Mouse (Mus musculus): ENCODE measurements around the gene St8sia1. TPM values are rescaled to one million over a fixed set of nuclear protein-coding genes. Genes with fewer than 3 reads are reported as not detected.
"Not testable (repeated sequence)": the region's sequence is repeated elsewhere in the genome, so short reads cannot be mapped to it uniquely, and the experiment has no call there.

Gene St8sia1
- polyA plus RNA-seq, 1 experiment from 2014 or later, result 3.4 TPM

- H3K27ac ChIP-seq, result peak overlapping the region; percentile 47
- no peak overlapping the region for H3K4me3 ChIP-seq
- peak; percentile 55 for DNase-seq (ENCODE audit: low spot score)
- H3K4me1 ChIP-seq, result peaks cover 42% of the 10 kb centered on the region
- H3K36me3 ChIP-seq, result no peaks in the 10 kb centered on the region
- no peaks in the 10 kb centered on the region for H3K9me3 ChIP-seq
- WGBS, result 43% methylated on average over 7 of the region's 7 CpGs
- no peaks in the 10 kb centered on the region; the same call in 1 of the 2 replicates for H3K27me3 ChIP-seq (ENCODE audit: insufficient read depth, poor library complexity, severe bottlenecking)
These were observed 27.3 kb upstream of the St8sia1 start for GRCm38 (mm10) chr6:142991391-142992059.

- WGBS, result 78% methylated on average over 9 of the region's 9 CpGs
- Histone ChIP-seq H3K27ac (no peak overlapping the region), H3K36me3 (no peaks in the 10 kb centered on the region), H3K9me3 (no peaks in the 10 kb centered on the region), H3K4me3 (no peak overlapping the region), H3K4me1 (peaks cover 39% of the 10 kb centered on the region), H3K27me3 (ENCODE audit: insufficient read depth, poor library complexity, severe bottlenecking) (no peaks in the 10 kb centered on the region; the same call in 1 of the 2 replicates)
- DNase-seq (ENCODE audit: low spot score), result peak; percentile 66
These were observed 26.3 kb upstream of the St8sia1 start for GRCm38 (mm10) chr6:142990516-142990915.

- Histone ChIP-seq H3K27ac (no peak overlapping the region), H3K4me1 (peaks cover 34% of the 10 kb centered on the region), H3K27me3 (ENCODE audit: insufficient read depth, poor library complexity, severe bottlenecking) (no peaks in the 10 kb centered on the region; the same call in 1 of the 2 replicates), H3K4me3 (no peak overlapping the region), H3K36me3 (no peaks in the 10 kb centered on the region), H3K9me3 (no peaks in the 10 kb centered on the region)
- peak; percentile 75 for DNase-seq (ENCODE audit: low spot score)
- WGBS, result 72% methylated on average over 13 of the region's 13 CpGs
These were observed 25.2 kb upstream of the St8sia1 start for GRCm38 (mm10) chr6:142989495-142989894.

- peaks cover 28% of the 10 kb centered on the region for H3K4me1 ChIP-seq
- no peaks in the 10 kb centered on the region for H3K9me3 ChIP-seq
- WGBS, result 30% methylated on average over 10 of the region's 10 CpGs
- peak; percentile 80 for DNase-seq (ENCODE audit: low spot score)
- no peaks in the 10 kb centered on the region for H3K36me3 ChIP-seq
- H3K27ac ChIP-seq, result no peak overlapping the region
- no peak overlapping the region for H3K4me3 ChIP-seq
- H3K27me3 ChIP-seq (ENCODE audit: insufficient read depth, poor library complexity, severe bottlenecking), result no peaks in the 10 kb centered on the region; the same call in 1 of the 2 replicates
These were observed 24.5 kb upstream of the St8sia1 start for GRCm38 (mm10) chr6:142988753-142989152.

GRCm38 (mm10) chr6:142988231-142988630 is 24.0 kb upstream of the St8sia1 start:
- H3K9me3 ChIP-seq, result no peaks in the 10 kb centered on the region
- H3K36me3 ChIP-seq, result no peaks in the 10 kb centered on the region
- H3K4me1 ChIP-seq, result peaks cover 23% of the 10 kb centered on the region
- no peaks in the 10 kb centered on the region; the same call in 1 of the 2 replicates for H3K27me3 ChIP-seq (ENCODE audit: insufficient read depth, poor library complexity, severe bottlenecking)
- H3K4me3 ChIP-seq, result no peak overlapping the region
- H3K27ac ChIP-seq, result no peak overlapping the region
- peak; percentile 68 for DNase-seq (ENCODE audit: low spot score)
- 63% methylated on average over 6 of the region's 6 CpGs for WGBS

- Histone ChIP-seq H3K4me1 (peaks cover 19% of the 10 kb centered on the region), H3K4me3 (no peak overlapping the region), H3K27ac (no peak overlapping the region), H3K36me3 (no peaks in the 10 kb centered on the region), H3K9me3 (no peaks in the 10 kb centered on the region), H3K27me3 (ENCODE audit: insufficient read depth, poor library complexity, severe bottlenecking) (no peaks in the 10 kb centered on the region)
- WGBS, result 71% methylated on average over 6 of the region's 6 CpGs
- peak; percentile 51 for DNase-seq (ENCODE audit: low spot score)
These were observed 23.4 kb upstream of the St8sia1 start for GRCm38 (mm10) chr6:142987616-142988015.

- H3K4me3 ChIP-seq; H3K36me3 ChIP-seq; H3K27me3 ChIP-seq (ENCODE audit: insufficient read depth, poor library complexity, severe bottlenecking); H3K9me3 ChIP-seq; H3K27ac ChIP-seq: not testable (repeated sequence)
- DNase-seq (ENCODE audit: low spot score), result peak; percentile 17
- WGBS, result 86% methylated on average over 9 of the region's 9 CpGs
- H3K4me1 ChIP-seq, result peaks cover 11% of the 10 kb centered on the region
These were observed 22.5 kb upstream of the St8sia1 start for GRCm38 (mm10) chr6:142986706-142987105.

GRCm38 (mm10) chr6:142985561-142986238 is 21.4 kb upstream of the St8sia1 start:
- 91% methylated on average over 9 of the region's 9 CpGs for WGBS

GRCm38 (mm10) chr6:142979665-142980660 is 15.7 kb upstream of the St8sia1 start:
- 27% methylated on average over 6 of the region's 6 CpGs for WGBS
- H3K4me3 ChIP-seq, result peak overlapping the region; percentile 25; the same call in 1 of the 2 replicates
- no peaks in the 10 kb centered on the region for H3K27me3 ChIP-seq (ENCODE audit: insufficient read depth, poor library complexity, severe bottlenecking)
- H3K9me3 ChIP-seq, result no peaks in the 10 kb centered on the region
- H3K4me1 ChIP-seq, result peaks cover 17% of the 10 kb centered on the region
- H3K36me3 ChIP-seq, result no peaks in the 10 kb centered on the region
- DNase-seq (ENCODE audit: low spot score), result peak; percentile 75
- H3K27ac ChIP-seq, result peak overlapping the region; percentile 87

More at GRCm38 (mm10) chr6:142985561-142986238, 21.4 kb upstream of the St8sia1 start:
- H3K9me3 ChIP-seq; H3K4me1 ChIP-seq; H3K27ac ChIP-seq; H3K4me3 ChIP-seq; H3K36me3 ChIP-seq; H3K27me3 ChIP-seq (ENCODE audit: insufficient read depth, poor library complexity, severe bottlenecking): not testable (repeated sequence)
- DNase-seq (ENCODE audit: low spot score), result peak; percentile 58

GRCm38 (mm10) chr6:142977221-142977620 is 13.0 kb upstream of the St8sia1 start:
- Histone ChIP-seq H3K36me3 (no peaks in the 10 kb centered on the region), H3K4me1 (peaks cover 17% of the 10 kb centered on the region), H3K4me3 (no peak overlapping the region), H3K9me3 (no peaks in the 10 kb centered on the region), H3K27ac (no peak overlapping the region), H3K27me3 (ENCODE audit: insufficient read depth, poor library complexity, severe bottlenecking) (no peaks in the 10 kb centered on the region)
- DNase-seq (ENCODE audit: low spot score), result peak; percentile 19
- 47% methylated on average over 1 of the region's 1 CpGs for WGBS

- Histone ChIP-seq H3K4me1 (no peaks in the 10 kb centered on the region), H3K4me3 (no peak overlapping the region), H3K27me3 (ENCODE audit: insufficient read depth, poor library complexity, severe bottlenecking) (no peaks in the 10 kb centered on the region), H3K36me3 (no peaks in the 10 kb centered on the region), H3K9me3 (no peaks in the 10 kb centered on the region), H3K27ac (no peak overlapping the region)
- DNase-seq (ENCODE audit: low spot score), result peak; percentile 61
- 93% methylated on average over 7 of the region's 7 CpGs for WGBS
These were observed 9.0 kb upstream of the St8sia1 start for GRCm38 (mm10) chr6:142973289-142973688.

GRCm38 (mm10) chr6:142972205-142972604 is 8.0 kb upstream of the St8sia1 start:
- Histone ChIP-seq H3K9me3 (no peaks in the 10 kb centered on the region), H3K4me3 (no peak overlapping the region), H3K27me3 (ENCODE audit: insufficient read depth, poor library complexity, severe bottlenecking) (no peaks in the 10 kb centered on the region), H3K4me1 (no peaks in the 10 kb centered on the region), H3K27ac (no peak overlapping the region), H3K36me3 (no peaks in the 10 kb centered on the region)
- DNase-seq (ENCODE audit: low spot score), result no peak
- 56% methylated on average over 2 of the region's 2 CpGs for WGBS

All from heart, embryonic 10.5 days (tissue).